Mouse (Mus musculus) cerebellum, adult 2 months (tissue): ENCODE data around the gene 5730596B20Rik. TPM values are rescaled to one million over a fixed set of nuclear protein-coding genes. Genes with fewer than 3 reads are reported as not detected.

ENCODE experiments used
- DNase-seq, 2 experiments: peaks; one replicate each; pipeline ENCODE4 v3.0.0; 2021
- H3K27ac ChIP-seq: fragments of 200-500 bp; 2 replicates; pipeline ENCODE4 v1.5.1; 2012; ENCODE audit warnings: low read length, control low read depth, inconsistent platforms; ENCODE audit not compliant: insufficient read depth
- H3K27me3 ChIP-seq: fragments of 200-500 bp; 2 replicates; pipeline ENCODE4 v1.6.1; 2012; ENCODE audit warnings: inconsistent platforms, mild to moderate bottlenecking, low read length, moderate library complexity; ENCODE audit not compliant: control insufficient read depth, insufficient read depth
- H3K4me1 ChIP-seq: fragments of 200-500 bp; 2 replicates; pipeline ENCODE4 v1.6.1; 2011; ENCODE audit warnings: low read length; ENCODE audit not compliant: control insufficient read depth, insufficient read depth
- H3K4me3 ChIP-seq: fragments of 200-500 bp; replicated peaks from 2 replicates; pipeline ENCODE3; 2011; ENCODE audit warnings: mild to moderate bottlenecking, low read depth, low read length, control low read depth; ENCODE audit not compliant: insufficient read depth
- CTCF ChIP-seq: fragments of 200-500 bp; IDR thresholded peaks from 2 replicates; pipeline ENCODE4 v1.5.1; 2011; ENCODE audit warnings: low read depth, mild to moderate bottlenecking, control low read depth, low read length, moderate library complexity, borderline replicate concordance; ENCODE audit not compliant: insufficient read depth
- POLR2A ChIP-seq: fragments of 200-500 bp; IDR thresholded peaks from 2 replicates; pipeline ENCODE4 v1.6.1; 2011; ENCODE audit warnings: low read length, control low read depth, borderline replicate concordance; ENCODE audit not compliant: insufficient read depth
- WGBS: fragments of 180-500 bp; shearing (Covaris S2); methylation state at CpG from one replicate; pipeline ENCODE4 v1.1.7; 2018; 5-methylcytosine and 5-hydroxymethylcytosine counted together
- polyA plus RNA-seq: library from polyadenylated mRNA; depleted of rRNA; stranded (reverse); fragments of >200 nt; gene quantifications from 2 replicates; pipeline ENCODE4 v1.2.3, GENCODE M21; 2012

Gene 5730596B20Rik
- polyA plus RNA-seq, 1 experiment = 0.18 TPM

GRCm38 (mm10) chr6:52209685-52210046 lies 32.4 kb downstream of the 5730596B20Rik start:
- TF ChIP-seq CTCF (no peak), POLR2A (no peak)
- peak in 1 of 2 experiments; percentile 5 for DNase-seq
- no peak overlapping the region for H3K4me3 ChIP-seq
- H3K27ac ChIP-seq = no peak overlapping the region
- H3K4me1 ChIP-seq = no peaks in the 10 kb centered on the region
- WGBS = 14% methylated on average over 12 of the region's 12 CpGs
- peaks cover 11% of the 10 kb centered on the region; the same call in 1 of the 2 replicates for H3K27me3 ChIP-seq

DNA sequence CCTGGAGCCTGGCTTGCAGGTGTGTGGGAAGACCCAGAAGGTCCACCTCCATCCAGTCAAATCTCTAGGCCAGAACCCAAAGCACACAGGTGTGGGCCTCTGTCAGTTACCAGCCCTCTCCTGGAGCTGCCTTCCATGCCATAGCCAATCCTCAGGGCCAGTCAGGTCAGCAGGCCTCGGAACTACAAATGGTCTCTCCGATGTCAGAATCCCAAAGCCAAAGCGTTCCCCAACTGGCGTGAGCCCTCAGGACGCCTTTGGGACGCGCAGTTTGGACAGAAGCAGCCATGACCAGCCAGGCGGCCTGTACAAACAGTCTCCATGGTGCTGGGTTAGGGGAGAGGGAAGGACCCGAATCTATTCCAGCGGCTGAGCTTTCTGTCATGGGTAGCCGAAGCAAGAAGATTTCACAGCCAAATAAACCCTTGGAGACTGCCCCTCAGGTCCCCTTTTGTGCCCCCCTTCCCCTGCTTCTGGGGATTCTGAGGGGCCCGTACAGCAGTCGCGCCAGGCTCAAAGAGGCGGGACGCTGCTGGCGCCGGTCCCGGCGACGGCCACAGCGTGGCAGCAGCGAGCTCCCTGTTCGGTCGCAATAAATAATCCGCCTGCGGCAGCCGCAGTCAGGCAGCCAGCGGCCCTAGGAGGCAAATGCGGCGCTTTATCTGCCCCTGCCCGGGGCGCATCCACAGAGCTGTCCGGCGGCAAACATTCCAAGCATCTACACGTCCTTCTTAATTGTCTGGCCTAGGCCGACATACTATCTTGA lies 34.1 kb downstream of the 5730596B20Rik start:
- Histone ChIP-seq H3K27me3 (peaks cover 13% of the 10 kb centered on the region; the same call in 1 of the 2 replicates), H3K4me3 (no peak overlapping the region), H3K4me1 (no peaks in the 10 kb centered on the region), H3K27ac (no peak overlapping the region)
- TF ChIP-seq POLR2A (no peak), CTCF (peak; percentile 44)
- WGBS = 1% methylated on average over 37 of the region's 37 CpGs
- peak; percentile 53 to 55 for DNase-seq

DNA sequence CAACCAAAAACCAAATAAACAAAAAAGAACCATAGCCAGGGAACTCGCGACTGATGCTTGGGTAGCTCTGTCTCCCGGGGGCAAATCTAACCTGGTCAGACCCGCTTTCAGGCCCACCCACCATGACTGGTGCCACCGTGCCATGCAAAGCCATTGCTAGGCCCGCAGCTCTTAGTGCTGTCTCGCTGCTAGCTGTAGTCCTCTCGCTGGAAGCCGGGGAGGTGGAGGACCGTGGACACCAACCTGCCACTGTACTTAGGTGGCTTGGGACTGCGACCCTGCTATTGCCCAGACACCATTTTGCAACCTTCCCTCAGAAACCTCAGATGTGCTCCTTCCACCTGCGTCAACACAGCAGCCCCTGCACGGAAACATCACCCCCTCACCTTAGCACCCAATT lies 34.7 kb downstream of the 5730596B20Rik start:
- TF ChIP-seq CTCF = no peak
- TF ChIP-seq POLR2A = no peak
- 6% methylated on average over 13 of the region's 13 CpGs for WGBS
- Histone ChIP-seq H3K27me3 (peaks cover 15% of the 10 kb centered on the region; the same call in 1 of the 2 replicates), H3K27ac (no peak overlapping the region), H3K4me1 (no peaks in the 10 kb centered on the region), H3K4me3 (no peak overlapping the region)
- DNase-seq = no peak

- H3K4me3 ChIP-seq = no peak overlapping the region
- no peak for TF ChIP-seq POLR2A
- no peak for TF ChIP-seq CTCF
- H3K27me3 ChIP-seq = peaks cover 14% of the 10 kb centered on the region; the same call in 1 of the 2 replicates
- H3K4me1 ChIP-seq = no peaks in the 10 kb centered on the region
- H3K27ac ChIP-seq = no peak overlapping the region
- 3% methylated on average over 22 of the region's 22 CpGs for WGBS
- DNase-seq = no peak
Measured at GRCm38 (mm10) chr6:52212556-52213118, 35.3 kb downstream of the 5730596B20Rik start.

GRCm38 (mm10) chr6:52213119-52213986 lies 36.1 kb downstream of the 5730596B20Rik start, which contains the start of the genes Hoxa3 and Gm28308:
Hoxa3 (minus strand) TSS chr6:52213336.
Gm28308 (minus strand) TSS chr6:52213339.
- peaks cover 14% of the 10 kb centered on the region; the same call in 1 of the 2 replicates for H3K27me3 ChIP-seq
- TF ChIP-seq CTCF = no peak
- no peak for TF ChIP-seq POLR2A
- no peaks in the 10 kb centered on the region for H3K4me1 ChIP-seq
- 3% methylated on average over 38 of the region's 38 CpGs for WGBS
- no peak within 1 kb of the TSS for H3K27ac ChIP-seq
- DNase-seq = no peak
- no peak within 1 kb of the TSS for H3K4me3 ChIP-seq

DNA sequence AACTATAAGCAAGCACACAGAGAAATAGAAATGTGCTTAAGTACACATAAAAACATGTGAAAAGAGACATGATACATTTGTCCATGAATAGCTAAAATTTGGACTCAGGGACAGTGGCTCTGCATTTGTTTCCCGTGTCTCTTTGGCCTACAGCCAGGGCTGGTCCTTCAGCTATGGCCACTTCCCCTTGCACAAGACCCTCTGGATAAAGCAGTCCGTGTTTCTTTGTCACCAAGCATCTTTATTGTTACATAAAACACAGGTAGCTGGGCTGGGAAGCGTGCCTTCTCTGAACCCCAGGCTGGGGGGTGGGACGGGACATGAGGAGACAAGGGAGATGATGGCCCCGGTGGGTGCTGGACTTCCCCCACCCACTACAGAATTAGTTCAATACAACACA lies 37.0 kb downstream of the 5730596B20Rik start:
- no peak overlapping the region for H3K4me3 ChIP-seq
- peaks cover 16% of the 10 kb centered on the region; the same call in 1 of the 2 replicates for H3K27me3 ChIP-seq
- DNase-seq = no peak
- WGBS = 15% methylated on average over 5 of the region's 5 CpGs
- no peaks in the 10 kb centered on the region for H3K4me1 ChIP-seq
- TF ChIP-seq POLR2A (no peak), CTCF (no peak)
- H3K27ac ChIP-seq = no peak overlapping the region

DNA sequence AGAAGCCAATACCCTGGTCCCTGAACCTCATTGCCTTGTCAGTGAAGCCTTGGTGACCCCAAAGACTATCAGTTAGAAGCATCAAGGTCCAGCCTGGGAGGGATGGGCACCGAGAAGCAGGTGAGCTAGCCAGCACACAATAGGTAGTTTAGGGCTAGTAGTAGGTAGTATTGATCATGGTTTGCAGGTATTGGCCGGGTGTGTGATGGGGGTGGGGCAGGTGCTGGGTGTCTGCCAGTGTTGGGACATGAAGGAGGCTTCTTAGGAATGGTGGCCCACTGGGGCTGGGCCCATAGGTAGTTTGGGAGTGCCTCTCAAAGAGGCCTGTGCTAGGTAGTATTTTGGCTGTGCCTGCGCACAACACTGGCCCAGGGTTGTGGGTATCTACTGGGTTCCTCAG lies 37.8 kb downstream of the 5730596B20Rik start:
- H3K27me3 ChIP-seq = peaks cover 16% of the 10 kb centered on the region; the same call in 1 of the 2 replicates
- WGBS = 14% methylated on average over 3 of the region's 3 CpGs

More for the DNA sequence above, 37.8 kb downstream of the 5730596B20Rik start:
- no peak overlapping the region for H3K4me3 ChIP-seq
- no peak overlapping the region for H3K27ac ChIP-seq
- TF ChIP-seq POLR2A (no peak), CTCF (no peak)
- DNase-seq = no peak
- no peaks in the 10 kb centered on the region for H3K4me1 ChIP-seq
